Mouse (Mus musculus) olfactory bulb, adult 2 months (tissue): ENCODE results near the gene Tldc1. TPM values are rescaled to one million over a fixed set of nuclear protein-coding genes. Genes with fewer than 3 reads are reported as not detected.

Experiments used
- H3K27ac ChIP-seq: fragments of 200-500 bp; 2 replicates; pipeline ENCODE4 v1.5.1; 2012; ENCODE audit warnings: low read depth, low read length; ENCODE audit not compliant: insufficient read depth
- H3K4me1 ChIP-seq: fragments of 200-500 bp; 2 replicates; pipeline ENCODE4 v1.6.1; 2012; ENCODE audit warnings: low read length; ENCODE audit not compliant: control insufficient read depth, insufficient read depth
- H3K4me3 ChIP-seq: fragments of 200-500 bp; 2 replicates; pipeline ENCODE4 v1.5.1; 2012; ENCODE audit warnings: mild to moderate bottlenecking, low read depth, low read length, moderate library complexity; ENCODE audit not compliant: insufficient read depth
- CTCF ChIP-seq: fragments of 200-500 bp; IDR thresholded peaks from 2 replicates; pipeline ENCODE4 v1.5.1; 2012; ENCODE audit warnings: low read depth, mild to moderate bottlenecking, low read length, moderate library complexity; ENCODE audit not compliant: insufficient read depth
- POLR2A ChIP-seq: fragments of 200-500 bp; IDR thresholded peaks from 2 replicates; pipeline ENCODE4 v1.6.1; 2012; ENCODE audit warnings: mild to moderate bottlenecking, low read depth, low read length, moderate library complexity; ENCODE audit not compliant: insufficient read depth
- WGBS: fragments of 180-500 bp; shearing (Covaris S2); methylation state at CpG from one replicate; pipeline ENCODE4 v1.1.7; 2018; 5-methylcytosine and 5-hydroxymethylcytosine counted together
- polyA plus RNA-seq: library from polyadenylated mRNA; stranded (reverse); fragments of >200 nt; gene quantifications from 2 replicates; pipeline ENCODE4 v1.2.4, GENCODE M21; 2012; ENCODE audit warnings: low replicate concordance; ENCODE audit not compliant: missing spikeins, insufficient read depth, insufficient read length

Tldc1 gene
- polyA plus RNA-seq, 1 experiment: not detected

GRCm38 (mm10) chr8:119819316-119819715 is 41.1 kb upstream of the Tldc1 start:
- no peak for TF ChIP-seq CTCF
- no peak for TF ChIP-seq POLR2A
- Histone ChIP-seq H3K4me3 (no peak overlapping the region), H3K27ac (no peak overlapping the region), H3K4me1 (peaks cover 44% of the 10 kb centered on the region)
- 54% methylated on average over 7 of the region's 7 CpGs for WGBS

- Histone ChIP-seq H3K4me1 (peaks cover 50% of the 10 kb centered on the region), H3K4me3 (no peak overlapping the region), H3K27ac (peak overlapping the region; percentile 87)
- 44% methylated on average over 12 of the region's 12 CpGs for WGBS
- no peak for TF ChIP-seq POLR2A
- TF ChIP-seq CTCF: no peak
These were observed 39.2 kb upstream of the Tldc1 start for GRCm38 (mm10) chr8:119817446-119817845.

- Histone ChIP-seq H3K4me1 (peaks cover 60% of the 10 kb centered on the region), H3K4me3 (no peak overlapping the region), H3K27ac (peak overlapping the region; percentile 87; the same call in 1 of the 2 replicates)
- 69% methylated on average over 6 of the region's 6 CpGs for WGBS
- TF ChIP-seq POLR2A (no peak), CTCF (no peak)
These were observed 38.0 kb upstream of the Tldc1 start for GRCm38 (mm10) chr8:119816219-119816618.

- H3K4me3 ChIP-seq: no peak overlapping the region
- H3K27ac ChIP-seq: no peak overlapping the region
- peaks cover 70% of the 10 kb centered on the region for H3K4me1 ChIP-seq
- WGBS: 84% methylated on average over 12 of the region's 12 CpGs
- no peak for TF ChIP-seq POLR2A
- no peak for TF ChIP-seq CTCF
These were observed 34.6 kb upstream of the Tldc1 start for GRCm38 (mm10) chr8:119812650-119813431.

GRCm38 (mm10) chr8:119811925-119812324 is 33.7 kb upstream of the Tldc1 start:
- H3K27ac ChIP-seq: no peak overlapping the region
- 65% methylated on average over 6 of the region's 6 CpGs for WGBS
- TF ChIP-seq POLR2A: no peak
- TF ChIP-seq CTCF: no peak
- H3K4me3 ChIP-seq: no peak overlapping the region
- peaks cover 64% of the 10 kb centered on the region for H3K4me1 ChIP-seq

- Histone ChIP-seq H3K4me3 (no peak overlapping the region), H3K4me1 (peaks cover 62% of the 10 kb centered on the region), H3K27ac (peak overlapping the region; percentile 58; the same call in 1 of the 2 replicates)
- WGBS: 75% methylated on average over 14 of the region's 14 CpGs
- no peak for TF ChIP-seq CTCF
These were observed 32.8 kb upstream of the Tldc1 start for GRCm38 (mm10) chr8:119810953-119811499.

GRCm38 (mm10) chr8:119810127-119810868 is 32.1 kb upstream of the Tldc1 start:
- Histone ChIP-seq H3K4me1 (peaks cover 61% of the 10 kb centered on the region), H3K4me3 (no peak overlapping the region), H3K27ac (peak overlapping the region; percentile 58)
- WGBS: 29% methylated on average over 23 of the region's 23 CpGs
- TF ChIP-seq POLR2A (no peak), CTCF (no peak)

GRCm38 (mm10) chr8:119809620-119810019 is 31.4 kb upstream of the Tldc1 start:
- 87% methylated on average over 9 of the region's 9 CpGs for WGBS
- H3K4me3 ChIP-seq: no peak overlapping the region
- no peak for TF ChIP-seq POLR2A
- TF ChIP-seq CTCF: no peak
- H3K27ac ChIP-seq: peak overlapping the region; percentile 58; the same call in 1 of the 2 replicates
- H3K4me1 ChIP-seq: peaks cover 62% of the 10 kb centered on the region

GRCm38 (mm10) chr8:119807687-119808086 is 29.5 kb upstream of the Tldc1 start:
- 88% methylated on average over 4 of the region's 4 CpGs for WGBS
- Histone ChIP-seq H3K27ac (no peak overlapping the region), H3K4me3 (no peak overlapping the region), H3K4me1 (peaks cover 52% of the 10 kb centered on the region)
- no peak for TF ChIP-seq CTCF
- TF ChIP-seq POLR2A: no peak
